Mouse (Mus musculus): ENCODE results near the gene Gm35134. TPM values are rescaled to one million over a fixed set of nuclear protein-coding genes. Genes with fewer than 3 reads are reported as not detected.
"Not testable (repeated sequence)": the region's sequence is repeated elsewhere in the genome, so short reads cannot be mapped to it uniquely, and the experiment has no call there.

Gm35134 gene
- not detected in 2 replicates for polyA plus RNA-seq (2015; fragmentation: Nextera tagmentation; extraction: Ambion mirVana)

DNA sequence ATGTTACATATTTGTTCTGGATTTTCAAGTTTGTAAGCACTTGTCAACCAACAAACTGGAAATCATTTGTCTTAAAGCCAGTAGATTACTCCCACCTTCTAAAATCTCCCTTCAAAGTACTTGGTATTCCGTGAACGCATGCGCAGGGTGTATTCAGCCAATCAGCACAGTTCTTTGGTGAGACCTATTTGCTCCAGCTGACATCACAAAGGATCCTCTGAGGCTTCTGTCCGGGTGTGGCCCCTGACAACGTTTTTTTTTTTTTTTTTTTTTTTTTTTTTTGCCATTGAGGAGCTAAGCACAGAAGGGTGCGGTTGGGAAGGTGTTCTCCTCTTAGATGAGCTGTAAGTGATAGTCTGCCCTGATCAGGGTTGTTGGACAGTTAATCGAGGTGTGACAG lies at the start of gene Gm35134:
TSS of gene Gm35134 (plus strand) at position 301 of the 400 bp plus-strand sequence.
- WGBS = no CpG with 5 or more reads among the region's 7 CpGs
- not testable (repeated sequence) for H3K9me3 ChIP-seq; H3K4me2 ChIP-seq; H3K4me1 ChIP-seq; H3K9ac ChIP-seq; H3K4me3 ChIP-seq; H3K36me3 ChIP-seq; H3K27me3 ChIP-seq; H3K27ac ChIP-seq; ATAC-seq (ENCODE audit: borderline replicate concordance, extremely low read depth, low FRiP score, low TSS enrichment)

All from lung, embryonic 15.5 days (tissue).